Mouse (Mus musculus) spleen, adult 18-20 months (tissue): Measurements from ENCODE around the gene Vmn1r56.
"Not testable (repeated sequence)": the region's sequence is repeated elsewhere in the genome, so short reads cannot be mapped to it uniquely, and the experiment has no call there.

Experiments
- DNase-seq, 2 experiments: peaks; one replicate each; pipeline ENCODE4 v3.0.0; 2022; ENCODE audit warnings: mixed read lengths in 2 of 2

The Vmn1r56 gene

DNA sequence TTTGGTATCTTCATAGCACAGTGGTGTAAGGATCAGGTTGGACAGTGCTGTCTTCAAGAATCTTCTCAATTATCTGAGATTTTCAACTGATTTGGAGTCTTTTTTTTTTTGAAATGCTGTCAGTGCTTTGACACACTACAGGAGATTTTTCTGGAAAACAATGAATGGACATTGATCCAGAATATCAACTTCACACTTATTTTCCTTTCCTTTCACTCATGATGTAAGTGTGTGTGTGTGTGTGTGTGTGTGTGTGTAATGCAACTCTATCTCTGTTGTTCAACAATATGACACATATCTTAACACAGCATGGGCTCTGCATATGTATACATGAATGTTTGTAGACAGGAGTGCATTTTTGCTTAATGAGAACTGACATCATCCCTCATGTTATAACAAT lies at the start of gene Vmn1r56:
Gene Vmn1r56, minus strand, starts transcription at position 101 of the 400 bp plus-strand sequence.
- not testable (repeated sequence) for DNase-seq

DNA sequence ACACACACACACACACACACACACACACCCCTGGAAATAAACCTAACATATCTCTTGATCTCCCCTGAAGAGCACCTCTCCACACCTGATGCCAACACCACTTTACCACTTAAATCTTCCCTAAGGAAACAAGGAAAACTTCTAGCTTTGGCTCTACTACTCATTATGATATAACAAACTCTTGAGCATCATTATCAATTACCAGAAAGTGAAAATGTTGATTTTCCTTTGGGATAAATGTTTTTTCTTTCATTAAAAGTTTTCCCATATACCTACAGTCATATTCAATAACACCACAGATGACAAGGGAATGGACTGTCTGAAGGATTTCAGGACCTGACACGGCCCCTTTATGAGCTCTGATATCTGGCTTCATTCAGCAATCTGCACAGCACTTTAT lies 21.6 kb upstream of the Vmn1r56 start, which contains the start of gene Vmn1r57:
Gene Vmn1r57, plus strand, starts transcription at position 301 of the 400 bp plus-strand sequence.
- DNase-seq: not testable (repeated sequence)

DNA sequence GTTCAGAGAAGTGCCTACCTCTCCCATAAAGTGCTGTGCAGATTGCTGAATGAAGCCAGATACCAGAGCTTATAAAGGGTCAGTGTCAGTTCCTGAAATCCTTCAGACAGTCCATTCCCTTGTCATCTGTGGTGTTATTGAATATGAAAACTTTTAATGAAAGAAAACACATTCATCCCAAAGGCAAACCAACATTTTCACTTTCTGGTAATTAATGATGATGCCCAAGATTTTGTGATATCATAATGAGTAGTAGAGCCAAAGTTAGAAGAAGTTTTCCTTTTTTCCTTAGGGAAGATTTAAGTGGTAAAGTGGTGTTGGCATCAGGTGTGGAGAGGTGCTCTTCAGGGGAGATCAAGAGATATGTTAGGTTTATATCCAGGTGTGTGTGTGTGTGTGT lies 47.0 kb downstream of the Vmn1r56 start, which contains the start of gene Vmn1r55:
Gene Vmn1r55, minus strand, starts transcription at position 101 of the 400 bp plus-strand sequence.
- DNase-seq: not testable (repeated sequence)
